Mouse (Mus musculus) embryonic facial prominence, embryonic 11.5 days (tissue): Measurements from ENCODE around the gene Kif1b. TPM values are rescaled to one million over a fixed set of nuclear protein-coding genes. Genes with fewer than 3 reads are reported as not detected.

Experiments
- ATAC-seq: fragments of 200-750 bp; cut with Nextera tagmentation; replicated peaks from 2 replicates; pipeline ENCODE4 v1.8.0; 2017; ENCODE audit warnings: low read depth; ENCODE audit not compliant: insufficient number of reproducible peaks, low FRiP score, low TSS enrichment
- DNase-seq: peaks from one replicate; pipeline ENCODE4 v3.0.0-alpha.2; 2015; ENCODE audit warnings: low spot score
- H3K27ac ChIP-seq: fragments of 300-500 bp; sonication (generic); replicated peaks from 2 replicates; pipeline ENCODE4 v1.5.1; 2014; ENCODE audit warnings: mild to moderate bottlenecking, low read depth, low read length, control low read depth
- H3K27me3 ChIP-seq: fragments of 300-500 bp; sonication (generic); 2 replicates; pipeline ENCODE4 v1.6.1; 2014; ENCODE audit warnings: mild to moderate bottlenecking, low read length, moderate library complexity, mixed read lengths; ENCODE audit not compliant: control insufficient read depth, insufficient read depth
- H3K36me3 ChIP-seq: fragments of 300-500 bp; sonication (generic); replicated peaks from 2 replicates; pipeline ENCODE4 v1.6.1; 2014; ENCODE audit warnings: low read depth, mild to moderate bottlenecking, low read length, moderate library complexity, mixed read lengths; ENCODE audit not compliant: control insufficient read depth, insufficient read depth
- H3K4me1 ChIP-seq: fragments of 300-500 bp; sonication (generic); 2 replicates; pipeline ENCODE4 v1.6.1; 2014; ENCODE audit warnings: low read length, mixed read lengths; ENCODE audit not compliant: control insufficient read depth, insufficient read depth
- H3K4me2 ChIP-seq: fragments of 300-500 bp; sonication (generic); 2 replicates; pipeline ENCODE4 v1.6.1; 2014; ENCODE audit warnings: low read depth, mild to moderate bottlenecking, control low read depth, low read length, moderate library complexity
- H3K4me3 ChIP-seq: fragments of 300-500 bp; sonication (generic); 2 replicates; pipeline ENCODE4 v1.5.1; 2014; ENCODE audit warnings: low read depth, low read length, control low read depth
- H3K9ac ChIP-seq: fragments of 300-500 bp; sonication (generic); replicated peaks from 2 replicates; pipeline ENCODE4 v1.6.1; 2014; ENCODE audit warnings: mild to moderate bottlenecking, control low read depth, low read length
- H3K9me3 ChIP-seq: fragments of 300-500 bp; sonication (generic); replicated peaks from 2 replicates; pipeline ENCODE4 v1.6.1; 2016; ENCODE audit warnings: mild to moderate bottlenecking, low read length, inconsistent platforms, mixed read lengths; ENCODE audit not compliant: control insufficient read depth
- WGBS: fragments of 180-500 bp; shearing (Covaris S2); extraction: QIAGEN DNeasy Blood & Tissue Kit; methylation state at CpG from one replicate; pipeline ENCODE4 v1.1.7; 2014; 5-methylcytosine and 5-hydroxymethylcytosine counted together
- polyA plus RNA-seq: library from polyadenylated mRNA; unstranded; fragments of >200 nt; fragmentation: Nextera tagmentation; extraction: Ambion mirVana; gene quantifications from 2 replicates; pipeline ENCODE4 v1.2.1, GENCODE M21; 2014

The Kif1b gene
- polyA plus RNA-seq, 1 experiment from 2014 or later, result 45.1 TPM

DNA sequence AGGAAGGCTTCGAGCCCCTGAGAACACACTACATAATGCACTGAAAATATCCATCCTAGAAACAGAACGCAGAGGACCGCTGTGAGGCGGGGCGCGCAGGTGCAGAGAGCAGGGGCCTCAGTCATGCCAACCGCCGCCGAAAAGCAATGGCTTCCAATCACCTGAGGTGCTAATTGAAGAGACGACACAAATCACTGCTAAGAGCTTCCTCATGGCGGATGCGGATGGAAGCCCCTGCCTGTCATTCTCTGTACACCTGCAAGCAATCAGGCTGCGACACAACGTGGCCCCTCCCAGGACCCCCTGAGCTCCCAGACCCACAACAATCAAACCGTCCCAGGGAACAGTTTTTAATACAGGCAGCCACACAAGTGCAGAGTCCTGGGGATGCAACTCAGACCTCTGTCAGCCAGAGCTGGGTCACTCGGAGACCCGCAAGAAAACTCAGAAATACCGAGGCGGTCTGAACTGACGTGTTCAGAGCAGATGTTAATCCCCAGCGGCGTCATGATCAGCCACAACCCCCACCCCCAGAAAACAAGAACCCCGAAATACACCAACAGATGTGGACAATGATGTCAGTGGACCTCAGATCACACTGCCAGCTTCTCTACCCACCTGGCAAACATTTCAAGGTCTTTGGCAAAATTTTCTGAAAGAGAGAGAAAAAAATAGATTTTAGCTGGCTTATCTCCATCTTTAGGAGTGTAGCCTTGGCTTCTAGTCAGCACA lies 176.3 kb downstream of the Kif1b start:
- Histone ChIP-seq H3K9ac (no peak overlapping the region), H3K9me3 (no peaks in the 10 kb centered on the region), H3K27ac (no peak overlapping the region), H3K36me3 (peaks cover 7% of the 10 kb centered on the region), H3K4me1 (no peaks in the 10 kb centered on the region), H3K27me3 (no peaks in the 10 kb centered on the region), H3K4me3 (no peak overlapping the region), H3K4me2 (no peak overlapping the region)
- DNase-seq, result no peak
- no peak for ATAC-seq
- 76% methylated on average over 23 of the region's 23 CpGs for WGBS

GRCm38 (mm10) chr4:149128467-149128866 lies 179.0 kb downstream of the Kif1b start:
- no peak for ATAC-seq
- no peak overlapping the region for H3K27ac ChIP-seq
- WGBS, result 88% methylated on average over 18 of the region's 18 CpGs
- H3K4me3 ChIP-seq, result no peak overlapping the region
- H3K9ac ChIP-seq, result no peak overlapping the region
- no peaks in the 10 kb centered on the region for H3K4me1 ChIP-seq
- no peaks in the 10 kb centered on the region for H3K27me3 ChIP-seq
- H3K36me3 ChIP-seq, result peaks cover 7% of the 10 kb centered on the region
- no peak overlapping the region for H3K4me2 ChIP-seq
- no peaks in the 10 kb centered on the region for H3K9me3 ChIP-seq
- no peak for DNase-seq

- H3K9me3 ChIP-seq, result no peaks in the 10 kb centered on the region
- H3K27ac ChIP-seq, result no peak within 1 kb of the TSS
- WGBS, result 84% methylated on average over 11 of the region's 11 CpGs
- no peak within 1 kb of the TSS for H3K9ac ChIP-seq
- H3K4me2 ChIP-seq, result no peak within 1 kb of the TSS
- no peaks in the 10 kb centered on the region for H3K4me1 ChIP-seq
- ATAC-seq (no peak), DNase-seq (no peak)
- no peaks in the 10 kb centered on the region for H3K27me3 ChIP-seq
- no peak within 1 kb of the TSS for H3K4me3 ChIP-seq
- H3K36me3 ChIP-seq, result peaks cover 7% of the 10 kb centered on the region
Observed at GRCm38 (mm10) chr4:149126663-149127062, 180.8 kb downstream of the Kif1b start, which contains the start of gene Cort. Gene Cort, minus strand, starts transcription at chr4:149126763.

Other genes starting within 250 kb of the Kif1b start
- gene Pex14, start 207.8 kb downstream of the Kif1b start, polyA plus RNA-seq, result 29.0 and 33.1 TPM in 2 replicates
- 24.7 and 27.2 TPM in 2 replicates for gene Dffa, start 203.5 kb downstream of the Kif1b start, polyA plus RNA-seq
- 0.67 TPM in 1 of 2 replicates, not detected in the other for gene Cort, start 180.9 kb downstream of the Kif1b start, polyA plus RNA-seq
- gene Cenps, start 170.1 kb downstream of the Kif1b start, polyA plus RNA-seq, result 53.5 and 55.4 TPM in 2 replicates
- gene Pgd, start 140.9 kb downstream of the Kif1b start, polyA plus RNA-seq, result 44.5 and 45.0 TPM in 2 replicates
- 54.2 and 54.5 TPM in 2 replicates for gene Ube4b, start 119.1 kb upstream of the Kif1b start, polyA plus RNA-seq
- gene Rbp7, start 147.3 kb upstream of the Kif1b start, polyA plus RNA-seq, result not detected in 2 replicates
- not detected in 2 replicates for gene Tmem274, start 169.7 kb upstream of the Kif1b start, polyA plus RNA-seq
- gene Nmnat1, start 177.5 kb upstream of the Kif1b start, polyA plus RNA-seq, result 12.2 and 12.3 TPM in 2 replicates
- gene Lzic, start 177.5 kb upstream of the Kif1b start, polyA plus RNA-seq, result 58.5 and 61.2 TPM in 2 replicates
- 68.8 and 70.4 TPM in 2 replicates for gene Ctnnbip1, start 210.5 kb upstream of the Kif1b start, polyA plus RNA-seq